Mouse (Mus musculus): ENCODE measurements around the gene Cd300ld5. TPM values are rescaled to one million over a fixed set of nuclear protein-coding genes. Genes with fewer than 3 reads are reported as not detected.
"Not testable (repeated sequence)": the region's sequence is repeated elsewhere in the genome, so short reads cannot be mapped to it uniquely, and the experiment has no call there.

Gene Cd300ld5
- not detected in 2 replicates for polyA plus RNA-seq (2012)

GRCm38 (mm10) chr11:115037669-115038068, at the start of gene Cd300ld5:
Gene Cd300ld5 (minus strand): TSS chr11:115037769.
- TF ChIP-seq GATA1 (IDR thresholded peaks at IDR 0.05; ENCODE audit: low read length) = not testable (repeated sequence)

- TF ChIP-seq GATA1 (IDR thresholded peaks at IDR 0.05; ENCODE audit: low read length) = no peak
Observed at GRCm38 (mm10) chr11:115086213-115086612, 48.6 kb upstream of the Cd300ld5 start.

GRCm38 (mm10) chr11:115085064-115085463, 47.5 kb upstream of the Cd300ld5 start:
- no peak for TF ChIP-seq GATA1 (IDR thresholded peaks at IDR 0.05; ENCODE audit: low read length)

GRCm38 (mm10) chr11:115084595-115084994, 47.0 kb upstream of the Cd300ld5 start:
- TF ChIP-seq GATA1 (IDR thresholded peaks at IDR 0.05; ENCODE audit: low read length) = no peak

DNA sequence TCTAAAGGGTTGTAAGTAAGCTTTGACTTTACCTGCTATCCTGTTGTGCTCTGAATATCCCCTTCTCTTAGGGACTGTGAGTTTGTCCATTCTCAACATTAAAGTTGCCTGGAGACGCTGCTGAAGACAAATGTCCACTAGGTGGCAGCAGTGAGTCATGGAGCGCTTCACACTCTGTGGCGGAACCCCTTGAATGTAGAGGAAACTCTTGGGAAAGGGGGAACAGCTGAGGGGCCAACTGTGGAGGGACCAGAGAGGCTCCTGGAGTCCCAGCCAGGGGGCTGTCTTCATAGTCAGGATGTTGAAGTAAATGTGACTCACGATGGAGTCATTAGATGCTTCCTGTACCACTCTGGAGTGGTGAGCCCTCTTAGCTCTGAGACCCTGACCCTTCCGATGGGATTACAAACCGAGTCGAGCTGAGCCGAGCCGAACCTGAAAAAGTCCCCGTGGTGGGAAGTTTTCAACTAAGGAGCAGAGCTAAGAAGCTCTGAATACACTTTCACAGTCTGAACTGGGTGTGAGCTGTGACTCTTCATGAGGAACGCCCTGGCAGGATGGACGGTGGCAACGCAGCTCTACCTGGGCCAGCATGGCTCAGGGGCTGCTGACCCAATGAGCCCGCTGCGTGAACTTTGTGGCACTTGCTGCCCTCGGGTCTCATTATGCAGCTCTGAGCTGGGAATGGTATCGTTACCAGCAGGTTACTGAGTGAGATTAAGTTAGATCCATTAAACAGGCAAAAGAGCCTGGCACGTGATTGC, 46.0 kb upstream of the Cd300ld5 start:
- TF ChIP-seq GATA1 (IDR thresholded peaks at IDR 0.05; ENCODE audit: low read length) = no peak

GRCm38 (mm10) chr11:115082196-115082595, 44.6 kb upstream of the Cd300ld5 start:
- no peak for TF ChIP-seq GATA1 (IDR thresholded peaks at IDR 0.05; ENCODE audit: low read length)

GRCm38 (mm10) chr11:115081373-115081772, 43.8 kb upstream of the Cd300ld5 start:
- TF ChIP-seq GATA1 (IDR thresholded peaks at IDR 0.05; ENCODE audit: low read length) = no peak

DNA sequence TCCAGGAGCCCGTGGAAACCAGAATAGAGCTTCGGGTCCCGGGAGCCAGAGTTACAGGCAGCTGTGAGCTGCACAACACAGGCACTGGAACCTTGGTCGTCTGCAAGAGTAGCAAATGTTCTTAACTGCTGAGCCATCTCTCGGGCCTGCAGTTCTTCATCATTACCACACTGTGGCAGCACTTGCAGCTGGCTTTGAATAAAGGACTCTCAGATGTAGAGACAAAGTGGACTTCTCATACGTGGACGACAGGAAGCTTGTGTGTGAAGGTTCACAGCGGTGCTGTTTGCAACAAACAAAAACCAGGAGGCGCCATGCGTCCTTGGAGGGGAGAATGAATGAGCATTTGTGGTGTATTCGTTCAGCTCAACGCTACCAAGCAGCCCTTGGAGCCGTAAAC, 43.3 kb upstream of the Cd300ld5 start:
- TF ChIP-seq GATA1 (IDR thresholded peaks at IDR 0.05; ENCODE audit: low read length) = no peak

GRCm38 (mm10) chr11:115078680-115079079, 41.1 kb upstream of the Cd300ld5 start:
- no peak for TF ChIP-seq GATA1 (IDR thresholded peaks at IDR 0.05; ENCODE audit: low read length)

GRCm38 (mm10) chr11:115077436-115077835, 39.9 kb upstream of the Cd300ld5 start:
- TF ChIP-seq GATA1 (IDR thresholded peaks at IDR 0.05; ENCODE audit: low read length) = no peak

- TF ChIP-seq GATA1 (IDR thresholded peaks at IDR 0.05; ENCODE audit: low read length) = no peak
Observed at GRCm38 (mm10) chr11:115075859-115076258, 38.3 kb upstream of the Cd300ld5 start.

DNA sequence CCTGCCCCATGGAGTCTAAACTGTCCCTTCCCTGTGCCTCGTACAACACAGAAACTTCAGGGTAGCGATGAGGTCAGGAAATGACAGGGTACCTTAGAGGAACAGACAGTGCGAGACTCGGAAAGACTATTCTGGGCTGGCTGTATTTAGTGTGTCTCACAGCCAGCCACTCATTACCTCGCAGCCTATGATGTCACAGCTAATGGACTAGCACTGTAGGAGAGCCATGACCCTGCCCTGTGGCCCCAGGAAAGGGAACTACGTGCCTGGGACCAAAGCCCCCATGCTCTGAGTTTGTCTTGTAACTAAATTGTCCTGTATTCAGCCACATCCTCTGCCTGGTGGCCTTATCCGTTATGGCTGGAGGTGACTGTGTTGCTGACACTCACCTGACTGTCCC, 37.8 kb upstream of the Cd300ld5 start:
- no peak for TF ChIP-seq GATA1 (IDR thresholded peaks at IDR 0.05; ENCODE audit: low read length)

DNA sequence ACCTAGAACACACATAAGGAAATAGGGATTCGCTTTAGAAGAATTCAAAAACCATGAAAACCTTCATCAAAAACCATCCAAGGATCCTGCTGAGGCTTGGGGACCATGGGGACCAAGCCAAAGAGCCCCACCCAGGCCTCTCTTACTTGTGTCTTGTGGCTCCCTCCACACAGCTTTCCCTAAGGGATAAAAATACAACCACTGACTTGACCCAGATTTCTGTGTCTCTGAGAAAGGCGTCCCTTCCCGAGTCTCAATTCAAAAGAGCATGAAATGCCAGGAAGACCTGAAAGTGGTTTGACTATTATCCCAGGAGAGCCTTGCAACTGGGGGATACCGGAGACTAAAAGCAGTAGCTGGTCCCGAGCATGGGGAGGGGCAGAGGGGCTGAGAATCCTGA, 35.4 kb upstream of the Cd300ld5 start:
- no peak for TF ChIP-seq GATA1 (IDR thresholded peaks at IDR 0.05; ENCODE audit: low read length)

DNA sequence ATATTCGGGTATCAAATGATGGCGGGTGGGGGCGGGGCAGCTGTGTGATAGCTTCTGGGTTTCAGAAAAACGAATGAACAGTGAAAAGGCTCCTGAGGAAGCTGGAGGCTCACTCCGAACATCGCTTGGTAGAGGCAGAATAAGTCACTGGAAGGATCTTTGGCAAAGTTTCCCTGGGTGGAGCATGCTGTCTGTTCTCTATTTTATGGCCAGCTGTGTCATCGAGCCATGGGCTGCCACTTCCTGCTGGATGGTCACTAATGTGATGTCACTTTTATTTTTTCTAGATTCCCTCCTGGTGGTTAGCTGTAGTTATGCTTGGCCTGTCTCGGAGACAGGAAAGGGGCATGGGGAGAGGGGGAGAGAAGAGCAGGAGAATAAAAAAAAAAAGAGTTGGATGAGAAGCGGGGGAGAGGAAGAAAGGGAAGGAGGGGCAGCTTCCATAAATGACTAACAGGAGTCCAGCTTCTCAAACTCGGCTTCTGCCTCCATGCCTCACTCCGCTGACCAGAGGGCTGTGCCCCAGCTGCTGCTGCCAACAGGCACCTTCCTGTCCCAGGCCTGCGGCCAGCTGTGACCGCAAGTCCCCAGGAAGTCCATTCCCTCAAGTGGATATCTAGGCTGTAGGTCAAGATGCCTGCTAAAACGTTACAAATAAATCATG, 34.2 kb upstream of the Cd300ld5 start:
- no peak for TF ChIP-seq GATA1 (IDR thresholded peaks at IDR 0.05; ENCODE audit: low read length)

DNA sequence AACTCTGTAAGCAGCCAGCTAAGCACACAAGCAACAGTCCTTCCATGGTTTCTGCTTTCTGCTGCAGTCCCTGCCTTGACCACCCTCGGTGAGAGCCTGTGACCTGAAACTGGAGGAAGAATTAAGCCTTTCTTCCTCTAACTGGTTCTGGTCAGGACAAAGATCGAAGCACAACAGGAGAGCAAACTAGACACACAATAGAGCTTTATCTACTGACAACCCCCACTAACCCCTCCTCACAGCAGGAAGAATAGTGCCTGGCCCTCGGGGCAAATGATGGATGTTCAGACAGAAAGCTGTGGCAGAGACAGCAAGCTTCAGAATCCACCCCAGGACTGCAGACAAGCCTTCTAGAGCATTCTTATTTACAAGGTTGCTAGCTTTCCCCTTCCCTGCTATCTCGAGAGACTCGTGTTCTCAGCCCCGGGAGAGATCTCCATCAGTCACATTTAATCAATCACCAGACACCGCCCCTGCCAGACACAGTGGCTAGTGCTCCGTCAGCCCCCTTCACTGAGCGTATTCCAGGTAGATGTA, 33.5 kb upstream of the Cd300ld5 start:
- no peak for TF ChIP-seq GATA1 (IDR thresholded peaks at IDR 0.05; ENCODE audit: low read length)

GRCm38 (mm10) chr11:115066768-115067167, 29.2 kb upstream of the Cd300ld5 start:
- TF ChIP-seq GATA1 (IDR thresholded peaks at IDR 0.05; ENCODE audit: low read length) = no peak

GRCm38 (mm10) chr11:115062077-115062476, 24.5 kb upstream of the Cd300ld5 start, which contains the start of gene Cd300e:
Gene Cd300e (minus strand): TSS chr11:115062177.
- TF ChIP-seq GATA1 (IDR thresholded peaks at IDR 0.05; ENCODE audit: low read length) = no peak

Data from G1E-ER4 (cell line).